Mouse (Mus musculus): ENCODE data around the gene E4f1. TPM values are rescaled to one million over a fixed set of nuclear protein-coding genes. Genes with fewer than 3 reads are reported as not detected.
"Not testable (repeated sequence)": the region's sequence is repeated elsewhere in the genome, so short reads cannot be mapped to it uniquely, and the experiment has no call there.

E4f1 gene
- polyA plus RNA-seq, 1 experiment from 2014 or later = 24.5 TPM

DNA sequence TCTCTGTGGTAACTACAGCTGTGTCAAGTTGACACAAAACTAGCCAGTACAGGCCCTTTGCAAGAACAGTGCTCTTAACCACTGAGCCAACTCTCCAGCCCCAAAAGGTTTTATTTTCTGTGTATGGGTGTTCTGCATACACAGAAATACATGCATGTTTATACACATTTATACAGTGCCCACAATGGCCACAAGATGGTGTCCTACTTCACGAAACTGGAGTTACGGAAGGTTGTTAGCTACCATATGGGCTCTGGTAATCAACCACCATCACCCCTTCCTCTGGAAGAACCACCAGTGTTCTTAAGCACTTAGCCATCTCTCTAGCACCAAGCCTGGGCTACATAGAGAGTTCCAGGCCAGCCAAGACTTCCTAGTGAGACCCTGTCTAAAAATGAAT lies 8.5 kb downstream of the E4f1 start:
- peak; percentile 68 for DNase-seq (ENCODE audit: low spot score)

DNA sequence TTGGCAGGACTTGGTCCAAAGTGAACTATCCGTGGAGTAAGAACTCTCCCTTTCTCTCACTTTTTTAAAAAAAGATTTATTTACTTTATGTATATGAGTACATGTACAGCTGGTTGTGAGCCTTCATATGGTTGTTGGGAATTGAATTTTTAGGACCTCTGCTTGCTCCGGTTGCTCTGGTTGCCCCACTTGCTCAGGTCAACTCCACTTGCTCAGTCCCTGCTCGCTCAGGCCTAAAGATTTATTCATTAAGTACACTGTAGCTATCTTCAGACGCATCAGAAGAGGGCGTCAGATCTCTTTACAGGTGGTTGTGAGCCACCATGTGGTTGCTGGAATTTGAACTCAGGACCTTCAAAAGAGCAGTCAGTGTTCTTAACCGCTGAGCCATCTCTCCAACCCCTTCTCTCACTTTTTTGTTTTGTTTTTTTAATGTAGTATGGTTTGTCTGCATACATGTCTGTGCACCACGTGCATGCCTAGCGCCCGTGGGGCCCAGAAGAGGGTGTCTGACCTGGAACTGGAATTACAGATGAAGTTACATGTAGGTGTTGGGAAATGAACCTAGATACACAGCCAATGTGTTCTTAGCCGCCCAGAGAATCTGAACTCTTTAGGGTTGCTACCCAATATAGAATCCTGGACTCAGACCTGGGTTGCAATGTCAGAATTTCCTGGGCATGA lies 14.4 kb downstream of the E4f1 start:
- not testable (repeated sequence) for DNase-seq (ENCODE audit: low spot score)

DNA sequence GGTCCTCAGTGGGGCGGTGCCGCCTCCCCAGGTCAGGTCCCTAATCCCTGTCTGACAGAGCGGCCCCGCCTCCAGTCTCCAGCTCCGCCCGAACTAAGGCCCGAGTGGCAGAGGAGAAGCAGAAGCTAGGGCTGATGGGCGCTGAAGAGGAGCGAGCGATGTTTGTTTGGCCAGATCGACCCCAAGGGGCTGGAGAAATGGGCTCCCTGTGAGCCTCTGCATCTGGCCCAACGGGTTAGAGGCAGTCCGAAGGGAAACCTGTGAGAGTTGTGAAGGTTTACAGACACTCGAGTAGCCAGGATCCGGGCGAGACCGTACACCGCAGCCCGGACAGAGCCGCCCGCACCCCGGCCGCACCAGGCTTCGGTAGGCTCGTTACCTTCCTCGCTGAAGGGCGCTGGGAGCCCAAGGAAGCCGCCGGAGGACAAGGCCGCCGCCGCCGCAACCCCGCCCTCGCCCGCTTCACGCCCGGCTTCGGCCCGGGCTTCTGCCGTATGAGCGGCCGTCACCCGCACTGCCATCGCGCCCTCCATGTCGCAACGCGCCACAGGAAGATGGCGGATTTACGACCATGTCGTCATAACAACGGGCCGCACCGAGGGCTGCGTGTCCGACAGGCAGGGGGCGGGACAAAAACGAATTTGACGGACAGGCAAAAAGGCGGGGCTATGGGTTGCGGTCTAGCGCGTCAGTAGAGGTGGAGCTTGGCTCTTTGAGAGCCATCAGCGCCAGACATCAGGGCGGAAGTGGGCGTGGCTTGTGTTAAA lies 15.2 kb downstream of the E4f1 start:
- DNase-seq (ENCODE audit: low spot score) = peak; percentile 99

DNA sequence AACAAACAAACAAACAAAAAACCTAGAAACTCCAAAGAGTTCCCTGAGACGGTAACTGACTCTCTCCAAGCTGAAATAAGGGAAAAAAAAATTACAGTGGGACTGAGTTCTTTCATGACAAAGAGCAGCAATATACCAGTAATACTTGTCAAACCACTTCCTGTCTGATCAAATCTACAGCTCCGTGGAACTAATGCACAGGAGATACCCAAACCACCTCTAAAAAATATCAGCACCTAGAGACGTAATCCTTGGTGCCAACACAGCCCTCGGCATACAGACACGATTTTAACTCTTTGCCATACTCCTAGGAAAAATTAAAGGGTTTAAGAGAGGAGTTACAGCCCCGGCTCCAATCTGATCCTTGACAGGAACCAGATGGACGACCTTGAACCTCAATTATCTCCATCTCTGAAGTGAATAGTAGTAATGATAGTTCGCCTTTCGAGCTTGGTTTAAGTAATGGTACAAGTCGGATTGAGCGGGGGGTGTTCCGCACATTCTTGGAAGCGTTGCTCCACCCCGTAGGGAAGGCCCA lies 15.8 kb downstream of the E4f1 start:
- DNase-seq (ENCODE audit: low spot score) = peak; percentile 33

DNA sequence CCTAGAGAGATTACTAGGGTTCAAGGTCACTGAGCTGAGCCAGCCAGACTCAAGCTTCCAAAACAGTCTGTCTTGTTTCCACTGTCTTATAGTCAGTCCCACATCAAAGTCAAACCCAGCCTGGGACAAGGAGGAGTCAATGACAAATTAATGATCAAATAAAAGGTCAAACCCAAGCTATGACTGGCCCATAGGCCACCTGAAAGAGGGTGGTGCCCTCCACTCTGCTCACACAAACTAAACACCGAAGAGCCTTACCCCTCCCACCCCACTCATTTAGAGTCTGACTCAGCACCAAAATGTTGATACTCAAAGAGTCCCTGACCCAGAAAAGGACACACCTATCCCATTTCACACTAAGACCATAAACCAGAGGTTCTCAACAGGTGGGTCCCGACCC lies 16.7 kb downstream of the E4f1 start:
- no peak for DNase-seq (ENCODE audit: low spot score)

DNA sequence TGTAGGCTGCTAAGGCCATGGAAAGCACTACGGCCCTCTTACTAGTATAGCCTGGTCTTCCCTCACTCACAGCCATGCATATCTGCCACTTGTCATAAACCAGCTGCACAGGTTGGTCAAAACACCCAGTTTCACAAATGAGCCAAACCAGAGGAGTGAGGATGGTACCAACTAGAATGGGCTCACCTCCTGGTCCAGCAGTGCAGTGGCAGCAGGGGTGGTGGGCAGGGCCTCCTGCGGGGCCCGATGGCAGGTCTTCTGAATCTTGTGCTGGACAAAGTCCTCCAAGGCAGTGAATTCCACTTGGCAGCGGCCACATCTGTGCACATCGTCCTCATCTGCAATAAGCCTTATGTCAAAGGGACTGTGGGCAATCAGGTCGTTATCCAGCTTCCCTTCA lies 18.9 kb downstream of the E4f1 start:
- no peak for DNase-seq (ENCODE audit: low spot score)

DNA sequence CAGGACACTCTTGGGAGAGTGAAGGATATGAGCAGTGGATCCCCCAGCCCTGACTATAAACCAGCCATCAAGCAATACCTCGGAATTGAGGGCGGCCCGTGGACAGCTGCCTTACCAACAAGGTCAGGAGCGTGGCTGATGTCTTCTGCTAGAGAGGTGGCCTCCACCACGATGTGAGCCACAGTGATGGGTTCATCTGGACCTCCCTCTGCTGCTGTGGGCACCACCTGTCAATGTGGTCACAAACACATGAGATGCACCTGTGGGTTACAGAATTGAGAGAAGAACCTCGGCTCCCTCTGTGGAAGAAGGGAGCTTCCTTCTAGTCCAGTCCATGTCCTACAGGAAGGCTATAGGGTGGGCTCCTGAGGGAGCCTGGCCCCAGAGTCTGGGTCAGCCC lies 20.6 kb downstream of the E4f1 start:
- no peak for DNase-seq (ENCODE audit: low spot score)

DNA sequence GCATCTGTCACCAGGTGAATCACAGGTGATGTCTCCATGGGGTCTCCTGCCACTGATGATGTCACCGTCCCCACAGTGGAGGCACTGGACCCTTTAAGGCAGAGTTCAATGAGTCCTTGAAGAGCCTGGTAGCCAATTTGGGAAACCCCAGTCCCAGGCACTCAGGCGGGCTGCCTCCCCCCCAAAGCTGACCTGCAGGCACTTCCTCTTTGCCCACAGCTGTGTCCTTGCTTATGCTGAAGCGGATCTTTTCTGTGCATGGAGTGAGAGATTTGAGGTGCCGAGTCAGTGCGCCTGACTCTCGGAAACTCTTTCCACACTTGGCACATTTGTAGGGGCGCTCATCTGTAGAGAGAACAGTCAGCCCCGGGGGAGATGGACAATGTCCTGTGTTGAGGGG lies 23.5 kb downstream of the E4f1 start:
- DNase-seq (ENCODE audit: low spot score) = no peak

DNA sequence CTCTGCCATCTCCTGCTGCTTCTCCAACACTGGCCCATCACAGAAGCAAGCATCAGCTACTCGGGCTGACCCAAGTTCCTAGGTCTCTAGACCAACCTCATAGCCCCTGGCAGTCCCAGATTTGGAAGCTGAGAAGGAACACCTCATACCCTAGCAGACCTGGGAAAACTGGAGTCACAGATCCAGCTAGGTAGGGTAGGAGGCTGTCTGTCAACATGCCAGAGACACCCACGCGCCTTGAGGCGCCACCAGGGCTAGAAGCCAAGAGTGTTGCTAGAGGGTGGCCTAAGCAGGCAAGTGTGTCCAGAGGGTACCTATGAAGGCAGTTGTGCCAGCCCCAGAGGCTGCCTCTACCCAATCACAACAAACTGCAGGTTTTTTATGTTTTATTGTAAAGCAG lies 26.7 kb downstream of the E4f1 start:
- no peak for DNase-seq (ENCODE audit: low spot score)

DNA sequence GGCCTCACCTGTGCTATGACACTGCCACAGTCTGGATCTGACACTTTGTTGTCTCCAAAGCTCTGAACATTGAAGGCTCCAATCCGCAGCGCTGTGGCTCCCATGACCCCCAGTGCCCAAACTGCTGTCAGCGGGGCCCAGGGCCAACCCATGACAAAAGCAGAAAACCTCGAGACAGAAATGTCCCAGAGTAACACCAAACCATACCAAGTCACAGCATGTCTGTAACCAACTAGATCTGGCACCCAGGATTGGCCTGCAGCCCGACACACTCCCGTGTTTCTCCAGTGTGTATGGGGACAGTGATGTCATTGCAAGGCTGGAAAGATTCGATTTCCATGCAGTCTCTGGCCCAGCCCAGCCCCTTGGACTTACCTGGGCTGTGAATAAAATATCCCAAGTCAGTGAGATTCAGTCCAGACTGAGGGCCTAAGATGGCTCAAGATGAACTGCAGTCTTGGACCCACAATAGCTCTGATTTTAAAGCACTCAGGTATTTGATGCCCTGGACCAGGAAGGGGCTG lies 27.4 kb downstream of the E4f1 start, which contains the start of gene Dnase1l2:
Gene Dnase1l2, minus strand, starts transcription at position 474 of the 524 bp plus-strand sequence.
- DNase-seq (ENCODE audit: low spot score) = no peak

DNA sequence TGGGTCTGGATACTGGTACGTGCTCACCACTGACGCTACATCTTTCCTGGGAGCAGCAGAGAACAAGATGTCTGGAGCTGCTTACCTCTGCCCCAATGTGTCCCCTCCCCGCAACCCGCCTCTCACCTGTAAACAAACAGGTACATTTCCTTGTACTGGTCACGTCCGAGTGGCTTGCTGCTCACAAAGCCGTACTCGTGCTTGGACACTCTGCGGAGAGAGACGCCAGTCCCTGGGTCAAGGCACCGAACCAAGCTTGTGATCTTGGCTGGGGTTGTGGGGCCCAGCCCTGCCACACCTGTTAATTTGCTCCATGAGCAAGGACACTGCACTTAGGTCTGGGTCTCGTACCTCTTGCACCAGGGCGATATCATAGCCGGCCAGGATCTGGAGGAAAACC lies 28.0 kb downstream of the E4f1 start:
- DNase-seq (ENCODE audit: low spot score) = no peak

DNA sequence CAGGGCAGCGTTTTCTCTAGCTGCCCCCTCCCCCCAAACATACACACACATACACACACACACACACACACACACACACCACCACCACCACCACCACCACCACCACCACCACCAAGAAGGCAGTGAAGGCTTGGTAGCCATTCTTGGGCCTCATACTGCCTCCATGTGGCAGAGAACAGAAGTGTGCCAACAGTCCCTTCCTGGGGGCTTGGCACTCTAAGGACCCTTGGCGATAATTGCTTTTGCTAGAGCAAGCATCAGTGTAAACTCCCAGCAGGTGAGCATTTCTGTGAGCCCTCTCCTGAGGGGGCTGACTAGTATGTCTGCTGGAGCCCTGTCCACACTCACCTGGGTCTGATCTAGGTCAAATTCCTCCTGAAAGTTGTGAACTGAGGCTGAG lies 29.0 kb downstream of the E4f1 start:
- no peak for DNase-seq (ENCODE audit: low spot score)

DNA sequence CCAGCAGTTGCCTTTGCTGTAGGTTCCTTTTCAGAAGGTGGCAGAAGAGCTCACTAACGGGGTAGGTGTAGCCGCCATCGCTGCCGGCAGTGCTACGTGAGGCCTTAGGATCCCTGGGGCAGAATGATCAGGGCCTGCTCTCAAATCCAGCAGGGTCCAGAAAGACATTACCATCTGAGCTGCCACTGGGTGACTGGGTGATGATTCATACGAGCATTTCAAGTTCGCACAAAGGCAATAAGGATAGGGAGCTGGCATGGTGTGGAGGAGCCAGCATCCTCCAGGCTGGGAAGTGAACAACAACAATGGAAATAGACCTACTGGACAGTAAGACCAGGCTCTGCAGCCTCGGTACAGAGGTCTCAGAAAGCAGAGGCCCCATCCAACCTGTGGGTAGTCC lies 29.7 kb downstream of the E4f1 start:
- no peak for DNase-seq (ENCODE audit: low spot score)

DNA sequence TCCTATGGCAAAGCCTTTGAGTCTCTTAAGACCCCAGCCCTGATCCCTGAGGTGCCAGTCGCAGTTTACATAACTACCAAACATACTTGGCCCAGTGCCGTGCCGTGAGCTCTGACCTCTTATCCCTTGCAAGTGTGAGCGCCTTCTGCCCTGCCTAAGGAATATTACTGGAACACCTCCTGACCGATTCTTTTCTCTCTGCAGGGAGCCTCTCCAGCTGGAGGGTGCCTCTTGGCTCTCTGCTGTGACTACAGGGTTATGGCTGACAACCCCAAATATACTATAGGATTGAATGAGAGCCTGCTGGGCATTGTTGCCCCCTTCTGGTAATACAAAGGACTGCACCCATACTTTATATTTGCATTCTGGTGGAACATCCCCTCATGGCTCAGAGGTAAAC lies 33.1 kb downstream of the E4f1 start:
- peak; percentile 65 for DNase-seq (ENCODE audit: low spot score)

DNA sequence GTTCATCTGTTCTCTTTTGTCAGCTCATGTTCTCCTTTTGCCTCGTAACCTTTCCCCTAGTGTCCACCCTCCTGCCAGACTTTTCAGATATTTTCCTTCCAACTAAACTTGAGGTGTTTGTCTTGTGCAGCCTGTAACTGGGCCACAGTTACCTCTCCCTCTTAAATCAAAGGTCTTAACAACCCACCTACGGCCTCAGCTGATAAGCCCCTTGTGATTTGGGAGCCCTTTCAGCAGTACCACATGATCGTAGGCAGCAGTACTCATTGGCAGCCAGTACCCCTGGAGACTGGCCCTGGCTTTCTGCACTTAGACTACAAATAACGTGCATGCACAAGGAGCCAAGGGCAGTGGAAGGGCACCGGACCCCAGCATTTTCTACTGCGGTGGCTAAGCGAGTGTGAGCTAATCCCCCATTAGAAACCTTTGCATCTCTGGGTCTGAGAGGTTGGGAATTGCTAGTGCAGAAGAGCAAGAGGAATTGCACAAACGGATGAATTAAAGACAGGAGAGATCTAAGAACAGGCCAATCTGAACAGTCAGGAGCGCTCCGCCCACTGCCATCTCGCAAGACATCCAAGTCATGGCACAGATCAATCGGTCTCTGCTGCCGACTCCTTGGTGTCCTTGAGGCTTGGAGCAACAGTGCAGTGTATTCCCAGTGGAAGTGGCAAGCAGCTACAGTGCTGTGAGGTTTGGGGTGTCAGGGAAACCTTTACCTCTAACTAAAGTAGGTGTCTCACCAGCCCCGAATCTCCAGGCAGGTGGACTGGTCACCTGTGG lies 40.7 kb downstream of the E4f1 start:
- DNase-seq (ENCODE audit: low spot score) = no peak

DNA sequence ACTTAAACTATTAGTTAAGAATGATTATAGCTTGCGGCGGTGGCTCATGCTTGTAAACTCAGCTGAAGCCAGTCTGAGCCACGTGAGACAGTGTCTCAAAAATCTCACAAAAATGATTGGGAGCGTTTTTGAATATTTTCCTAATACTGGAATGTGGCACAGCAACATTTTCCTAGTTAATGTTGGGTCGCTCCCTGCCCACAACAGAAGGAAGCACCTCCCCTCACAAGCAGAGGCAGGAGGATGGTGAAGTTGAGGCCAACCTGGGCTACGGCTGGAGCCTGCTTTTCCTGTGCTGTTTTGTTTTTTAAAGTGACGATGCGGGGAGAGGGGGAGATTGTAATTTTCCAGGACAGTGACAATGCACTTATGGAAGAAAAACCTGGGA lies 42.9 kb downstream of the E4f1 start:
- no peak for DNase-seq (ENCODE audit: low spot score)

DNA sequence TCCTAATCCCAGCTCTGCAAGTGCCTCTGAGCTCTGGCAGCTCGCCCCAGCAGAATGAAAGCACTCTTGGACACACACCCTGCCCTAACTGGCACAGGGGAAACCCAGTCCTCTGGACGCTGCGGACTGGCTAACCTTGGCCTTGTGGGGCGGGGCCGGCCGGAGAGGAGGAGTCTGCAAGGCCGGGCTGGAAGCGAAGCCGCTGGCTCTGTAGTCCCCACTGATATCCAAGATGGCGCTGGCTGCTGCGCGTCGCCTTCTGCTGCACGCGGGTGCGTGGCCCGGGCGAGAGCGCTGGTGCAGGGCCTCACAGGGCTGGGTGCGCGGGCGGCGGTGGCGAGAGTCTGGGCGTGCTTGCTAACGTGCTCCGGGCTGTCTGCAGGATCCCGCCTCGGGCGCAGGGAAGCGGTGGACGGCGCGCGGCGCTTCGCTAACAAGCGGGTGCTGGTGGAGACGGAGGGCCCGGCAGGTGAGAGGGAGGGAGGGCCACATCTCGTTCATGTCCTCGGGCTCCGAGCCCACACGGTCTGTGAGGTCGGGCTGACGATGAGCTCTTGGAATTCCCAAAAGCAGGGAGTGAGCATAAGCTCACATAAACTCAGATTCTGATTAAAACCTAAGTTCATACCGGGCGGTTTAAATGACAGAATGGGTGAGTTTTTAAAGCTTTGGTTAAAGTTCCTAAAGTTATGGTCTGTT lies 43.5 kb downstream of the E4f1 start, which contains the start of gene Eci1:
Gene Eci1, plus strand, starts transcription at position 171 of the 699 bp plus-strand sequence.
- DNase-seq (ENCODE audit: low spot score) = peak; percentile 64

DNA sequence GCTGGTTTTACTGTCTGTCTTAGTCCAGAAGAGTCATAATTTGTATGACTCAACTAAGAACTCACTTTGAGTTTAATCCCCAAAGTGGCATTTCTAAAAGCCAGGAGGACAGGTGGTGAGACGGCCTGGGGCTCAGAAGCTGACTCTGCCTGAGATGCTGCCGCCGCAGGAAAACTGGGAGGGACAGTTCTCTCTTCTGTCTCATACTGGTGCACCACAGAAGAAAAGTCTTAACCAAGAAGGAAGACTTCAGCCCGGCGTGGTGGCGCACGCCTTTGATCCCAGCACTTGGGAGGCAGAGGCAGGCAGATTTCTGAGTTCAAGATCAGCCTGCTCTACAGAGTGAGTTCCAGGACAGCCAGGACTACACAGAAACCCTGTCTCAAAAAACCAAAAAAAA lies 44.2 kb downstream of the E4f1 start:
- no peak for DNase-seq (ENCODE audit: low spot score)

DNA sequence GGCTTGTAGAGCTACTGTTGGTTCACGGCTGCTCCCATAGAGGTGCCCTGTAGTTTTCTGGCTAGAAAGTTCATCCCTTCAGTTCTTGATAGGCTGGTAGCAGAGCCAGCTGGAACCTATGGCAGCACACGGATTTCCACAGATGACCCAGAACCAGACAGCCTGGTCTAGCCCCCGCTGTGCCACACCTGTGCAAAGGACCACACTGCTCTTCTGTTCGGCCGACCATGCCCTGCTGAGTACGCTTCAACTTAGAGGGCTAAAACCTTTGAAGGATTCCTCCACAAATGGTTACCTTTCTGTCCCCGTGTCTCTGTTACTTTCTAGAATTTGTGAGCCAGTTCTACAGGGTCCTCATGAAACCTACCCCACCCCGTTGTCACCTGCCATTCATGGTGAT lies 44.8 kb downstream of the E4f1 start:
- not testable (repeated sequence) for DNase-seq (ENCODE audit: low spot score)

DNA sequence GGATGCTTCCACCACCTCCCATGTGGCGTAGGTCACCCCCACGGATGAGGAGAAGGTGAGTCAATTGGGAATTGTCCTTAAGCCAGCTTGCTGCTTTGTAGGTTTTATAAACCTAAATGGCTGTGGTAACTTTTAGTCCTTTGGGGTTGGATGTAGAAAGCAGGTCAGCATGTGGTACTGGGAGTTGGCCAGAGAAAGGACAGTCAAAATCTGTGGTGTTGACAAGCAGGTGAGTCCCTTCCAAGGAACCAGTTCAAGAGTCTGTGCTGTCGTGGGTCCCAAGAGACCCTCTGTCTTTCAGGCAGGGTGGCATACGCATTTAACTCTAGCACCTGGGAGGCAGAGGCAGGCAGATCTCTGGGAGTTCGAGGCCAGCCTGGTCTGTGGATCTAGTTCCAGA lies 45.6 kb downstream of the E4f1 start:
- no peak for DNase-seq (ENCODE audit: low spot score)

DNA sequence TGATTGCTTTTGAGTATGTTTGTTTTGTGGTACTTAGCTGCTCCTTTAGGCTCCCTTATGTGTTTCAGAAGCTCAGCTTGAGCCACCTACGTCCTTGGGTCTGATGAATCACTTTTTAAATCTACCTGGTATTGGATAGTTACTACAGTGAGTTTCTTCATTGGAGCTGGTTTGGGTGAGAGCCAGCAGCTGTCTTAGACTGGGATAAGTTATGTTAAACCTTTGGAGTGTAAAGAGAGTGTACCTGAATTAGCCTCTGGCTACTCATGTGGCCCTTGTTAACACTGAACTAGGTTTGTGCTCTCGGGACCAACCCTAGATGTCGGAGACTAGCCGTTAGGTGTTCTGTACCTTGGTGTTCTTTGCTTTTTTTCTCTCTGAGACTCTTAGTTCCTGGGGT lies 47.0 kb downstream of the E4f1 start:
- DNase-seq (ENCODE audit: low spot score) = no peak
